Mouse (Mus musculus) liver, embryonic 14.5 days (tissue): ENCODE data around the gene Slc41a3. TPM values are rescaled to one million over a fixed set of nuclear protein-coding genes. Genes with fewer than 3 reads are reported as not detected.

Experiments
- ATAC-seq: fragments of 200-750 bp; cut with Nextera tagmentation; 2 replicates; pipeline ENCODE4 v1.8.0; 2017; ENCODE audit warnings: moderate number of reproducible peaks, mild to moderate bottlenecking, moderate library complexity; ENCODE audit not compliant: insufficient read depth
- DNase-seq, 3 experiments: peaks; one replicate each; pipeline ENCODE4 v3.0.0-alpha.2; 2012 to 2013; ENCODE audit warnings: low read depth in 3 of 3, low spot score in 3 of 3
- H3K27ac ChIP-seq: fragments of 300-500 bp; sonication (generic); 2 replicates; pipeline ENCODE4 v1.5.1; 2014; ENCODE audit warnings: moderate library complexity, mild to moderate bottlenecking, control low read depth, inconsistent platforms
- H3K27me3 ChIP-seq: fragments of 300-500 bp; sonication (generic); 2 replicates; pipeline ENCODE4 v1.6.1; 2014; ENCODE audit warnings: mild to moderate bottlenecking, low read length, moderate library complexity; ENCODE audit not compliant: control insufficient read depth, insufficient read depth
- H3K36me3 ChIP-seq: fragments of 300-500 bp; sonication (generic); replicated peaks from 2 replicates; pipeline ENCODE4 v1.6.1; 2014; ENCODE audit warnings: low read depth; ENCODE audit not compliant: control insufficient read depth, insufficient read depth
- H3K4me1 ChIP-seq, 2 experiments: fragments of 200-500 bp in 1 of 2; fragments of 300-500 bp in 1 of 2; sonication (generic) in 1 of 2; replicated peaks; 2 replicates each; pipeline ENCODE4 v1.6.1; 2012 to 2014; ENCODE audit warnings: antibody characterized with exemption in 1 of 2, inconsistent platforms in 1 of 2, low read length in 1 of 2; ENCODE audit not compliant: control insufficient read depth in 2 of 2, insufficient read depth in 2 of 2
- H3K4me2 ChIP-seq: fragments of 300-500 bp; sonication (generic); 2 replicates; pipeline ENCODE4 v1.6.1; 2014; ENCODE audit warnings: low read depth, mild to moderate bottlenecking, control low read depth, moderate library complexity
- H3K4me3 ChIP-seq, 2 experiments: fragments of 200-500 bp in 1 of 2; fragments of 300-500 bp in 1 of 2; sonication (generic) in 1 of 2; 2 replicates each; pipeline ENCODE4 v1.5.1; 2012 to 2014; ENCODE audit warnings: low read depth in 2 of 2, low read length in 2 of 2, mild to moderate bottlenecking in 2 of 2, control low read depth in 1 of 2, inconsistent platforms in 1 of 2, moderate library complexity in 1 of 2; ENCODE audit not compliant: insufficient read depth in 1 of 2
- H3K9ac ChIP-seq: fragments of 300-500 bp; sonication (generic); replicated peaks from 2 replicates; pipeline ENCODE4 v1.6.1; 2014; ENCODE audit warnings: mild to moderate bottlenecking, control low read depth, moderate library complexity
- H3K9me3 ChIP-seq: fragments of 300-500 bp; sonication (generic); 2 replicates; pipeline ENCODE4 v1.6.1; 2016; ENCODE audit warnings: low read length, mixed read lengths; ENCODE audit not compliant: control insufficient read depth
- CTCF ChIP-seq: IDR thresholded peaks from 2 replicates; pipeline ENCODE4 v1.5.1; 2016; ENCODE audit warnings: antibody characterized with exemption, low read depth, control low read depth
- EP300 ChIP-seq: IDR thresholded peaks from 2 replicates; pipeline ENCODE4 v1.6.1; 2016; ENCODE audit warnings: antibody characterized with exemption, low read depth
- WGBS: fragments of 180-500 bp; shearing (Covaris S2); extraction: QIAGEN DNeasy Blood & Tissue Kit; methylation state at CpG from one replicate; pipeline ENCODE4 v1.1.7; 2014; ENCODE audit not compliant: insufficient replicate concordance; 5-methylcytosine and 5-hydroxymethylcytosine counted together
- microRNA-seq: library from miRNA; unstranded; fragments of <30 nt; microRNA quantifications from one replicate; pipeline ENCODE4, GENCODE M21; 2016
- polyA plus RNA-seq, 2 experiments: library from polyadenylated mRNA; depleted of rRNA in 1 of 2; stranded (reverse) in 1 of 2; unstranded in 1 of 2; fragments of >200 nt; fragmentation: Nextera tagmentation in 1 of 2; extraction: Ambion mirVana in 1 of 2; gene quantifications; 2 replicates each; pipeline versions ENCODE4 v1.2.1 to v1.2.3; 2012 to 2014

Slc41a3 gene
- polyA plus RNA-seq, 2 experiments: 23.5 to 27.6 TPM

DNA sequence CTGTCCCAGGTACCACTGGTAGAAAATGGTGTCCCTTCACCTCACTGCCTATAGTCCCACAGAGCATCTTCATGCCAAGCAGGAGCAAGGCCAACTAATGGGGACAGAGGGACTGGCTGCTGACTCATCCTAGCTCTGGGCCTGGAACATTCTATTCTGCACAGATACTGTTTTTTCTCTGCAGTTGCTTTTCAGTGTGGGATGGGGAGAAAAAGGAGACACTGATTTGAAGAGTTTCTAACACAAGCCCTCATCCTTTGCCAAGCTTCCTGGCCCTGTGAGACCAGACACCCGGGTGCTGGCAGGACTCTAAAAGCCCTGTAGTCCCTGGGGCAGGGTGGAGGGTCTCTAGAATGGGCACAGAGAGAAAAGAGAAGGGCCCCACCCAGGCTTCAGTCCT lies 91.2 kb downstream of the Slc41a3 start:
- DNase-seq: no peak
- H3K4me3 ChIP-seq: no peak overlapping the region
- H3K27ac ChIP-seq: no peak overlapping the region
- no peaks in the 10 kb centered on the region; the same call in none of the 2 replicates for H3K36me3 ChIP-seq
- H3K9me3 ChIP-seq: no peaks in the 10 kb centered on the region
- no peak overlapping the region for H3K9ac ChIP-seq
- TF ChIP-seq CTCF (no peak), EP300 (no peak)
- 69% methylated on average over 1 of the region's 1 CpGs for WGBS
- H3K27me3 ChIP-seq: no peaks in the 10 kb centered on the region
- no peak overlapping the region for H3K4me2 ChIP-seq
- peaks cover 2 to 7% of the 10 kb centered on the region in 2 experiments for H3K4me1 ChIP-seq
- ATAC-seq: no peak

Small RNA genes lying within 50 kb of the gene (microRNA-seq; reads per million reads assigned to microRNA genes)
- not detected for gene Gm24816

Other genes with a start within 250 kb of the Slc41a3 start
- 3.0 and 3.3 TPM in 2 replicates for gene Zxdc, start 235.2 kb upstream of the Slc41a3 start, polyA plus RNA-seq (2012; rRNA removed)
- gene Zxdc, start 235.2 kb upstream of the Slc41a3 start, polyA plus RNA-seq (2014; fragmentation: Nextera tagmentation; extraction: Ambion mirVana): 3.0 and 3.9 TPM in 2 replicates
- 0.01 and 0.18 TPM in 2 replicates for gene Cfap100, start 175.9 kb upstream of the Slc41a3 start, polyA plus RNA-seq (2012; rRNA removed)
- gene Cfap100, start 175.9 kb upstream of the Slc41a3 start, polyA plus RNA-seq (2014; fragmentation: Nextera tagmentation; extraction: Ambion mirVana): 0.06 TPM in 1 of 2 replicates, not detected in the other
- gene Klf15, start 142.1 kb upstream of the Slc41a3 start, polyA plus RNA-seq (2012; rRNA removed): 7.1 and 7.6 TPM in 2 replicates
- 9.9 and 10.2 TPM in 2 replicates for gene Klf15, start 142.1 kb upstream of the Slc41a3 start, polyA plus RNA-seq (2014; fragmentation: Nextera tagmentation; extraction: Ambion mirVana)
- 8.4 and 9.2 TPM in 2 replicates for gene Aldh1l1, start 118.3 kb upstream of the Slc41a3 start, polyA plus RNA-seq (2012; rRNA removed)
- 10.6 and 12.5 TPM in 2 replicates for gene Aldh1l1, start 118.3 kb upstream of the Slc41a3 start, polyA plus RNA-seq (2014; fragmentation: Nextera tagmentation; extraction: Ambion mirVana)